Mouse (Mus musculus): ENCODE measurements around the gene Xxylt1.

DNA sequence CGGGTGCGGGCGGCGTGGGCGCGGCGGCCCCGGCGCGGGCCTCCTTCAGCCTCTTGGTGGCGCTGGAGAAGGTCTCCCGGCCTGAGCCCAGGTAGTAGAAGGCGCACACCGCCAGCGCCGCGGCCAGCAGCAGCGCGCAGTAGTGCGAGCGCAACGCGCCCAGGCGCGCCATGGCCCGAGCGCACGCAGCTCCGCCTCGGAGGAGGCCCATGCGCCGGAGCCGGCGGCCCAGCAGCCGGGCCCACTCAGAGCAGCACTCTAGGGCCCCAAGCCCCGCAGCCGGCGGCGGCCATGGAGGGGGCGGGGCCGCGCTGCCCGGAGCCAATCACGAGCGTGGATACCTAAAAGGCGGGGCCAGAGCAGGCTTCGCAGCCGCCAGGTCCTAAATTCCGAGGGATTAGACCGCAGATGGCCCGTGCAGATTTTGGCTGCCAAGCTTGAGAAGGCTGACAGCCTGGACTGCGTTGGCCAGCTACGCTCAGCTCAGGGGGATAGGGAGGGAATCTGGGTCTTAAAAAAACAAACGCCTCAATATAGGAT lies at the start of gene Xxylt1:
- peak; percentile 40; the same call in 1 of the 2 replicates for TF ChIP-seq CTCF (IDR thresholded peaks at IDR 0.05; ENCODE audit: borderline replicate concordance, extremely low read depth, insufficient read depth, insufficient read length)
- TF ChIP-seq POLR2A (IDR thresholded peaks at IDR 0.05; ENCODE audit: borderline replicate concordance, extremely low read depth, insufficient read depth, insufficient read length, poor library complexity, severe bottlenecking), result peak; percentile 97
